Mouse (Mus musculus) monocyte, adult 2 months (primary cell): ENCODE results near the gene Lztr1.

Experiments used
- DNase-seq, 2 experiments: peaks; one replicate each; pipeline ENCODE4 v3.0.0; 2022; ENCODE audit warnings: low spot score in 2 of 2, low read depth in 1 of 2

Lztr1 gene

GRCm38 (mm10) chr16:17508546-17509239, at the start of gene Lztr1:
Gene Lztr1, plus strand, starts transcription at chr16:17508688.
- peak; percentile 59 to 70 for DNase-seq

DNA sequence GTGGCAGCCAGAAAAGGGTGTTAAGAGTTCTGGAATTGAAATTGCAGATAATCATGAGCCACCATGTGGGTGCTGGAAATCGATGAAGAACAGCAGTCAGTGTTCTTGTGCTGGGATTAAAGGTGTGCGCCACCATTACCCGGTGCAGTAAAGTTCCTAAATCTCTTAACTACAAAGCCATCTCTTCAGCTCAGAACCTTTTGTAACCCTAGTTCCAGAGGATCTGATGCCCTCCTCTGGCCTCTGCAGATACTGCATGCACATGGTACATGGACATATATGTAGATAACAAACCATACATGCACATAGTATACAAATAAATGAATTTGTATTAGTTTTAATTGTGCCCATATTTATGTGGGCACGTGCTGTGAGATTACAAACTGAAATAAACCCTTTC, 48.2 kb upstream of the Lztr1 start:
- peak in 1 of 2 experiments; percentile 12 for DNase-seq

DNA sequence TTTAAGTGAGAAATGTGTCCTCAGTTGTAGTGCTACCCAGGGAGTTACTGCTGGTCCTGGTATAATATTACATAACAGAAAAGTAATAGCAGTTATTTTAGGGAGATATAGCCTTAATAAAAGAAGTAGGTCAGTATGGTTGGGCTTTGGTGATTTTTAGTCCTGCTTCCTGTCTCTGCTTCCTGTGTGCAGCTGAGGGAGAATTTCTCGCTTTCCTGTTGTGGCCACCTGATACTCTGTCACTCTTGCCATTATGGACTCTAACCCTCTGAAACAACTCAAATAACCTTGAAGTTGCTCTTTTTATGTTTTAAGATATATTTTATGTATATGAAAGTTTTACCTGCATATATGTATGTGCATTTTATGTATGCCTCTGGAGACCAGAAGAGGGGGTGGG, 46.9 kb upstream of the Lztr1 start:
- DNase-seq: no peak

DNA sequence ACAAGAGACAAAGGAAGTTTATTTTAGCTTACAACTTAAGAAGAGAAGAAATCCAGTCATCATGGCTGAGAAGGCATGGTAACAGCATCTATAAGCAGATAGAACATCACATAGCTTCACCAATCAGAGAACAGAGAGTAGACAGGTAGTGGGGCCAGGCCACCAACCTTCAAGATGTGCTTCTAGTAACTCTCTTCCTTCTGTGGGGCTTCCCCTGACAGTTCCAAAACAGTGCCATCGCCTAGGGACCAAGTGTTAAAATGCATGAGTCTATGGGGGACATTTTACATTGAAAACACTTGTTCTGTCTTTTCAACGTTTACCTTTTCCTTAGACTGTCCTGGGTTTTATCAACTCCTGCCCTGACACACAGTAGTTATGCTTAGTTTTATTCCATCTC, 45.3 kb upstream of the Lztr1 start:
- DNase-seq: no peak

DNA sequence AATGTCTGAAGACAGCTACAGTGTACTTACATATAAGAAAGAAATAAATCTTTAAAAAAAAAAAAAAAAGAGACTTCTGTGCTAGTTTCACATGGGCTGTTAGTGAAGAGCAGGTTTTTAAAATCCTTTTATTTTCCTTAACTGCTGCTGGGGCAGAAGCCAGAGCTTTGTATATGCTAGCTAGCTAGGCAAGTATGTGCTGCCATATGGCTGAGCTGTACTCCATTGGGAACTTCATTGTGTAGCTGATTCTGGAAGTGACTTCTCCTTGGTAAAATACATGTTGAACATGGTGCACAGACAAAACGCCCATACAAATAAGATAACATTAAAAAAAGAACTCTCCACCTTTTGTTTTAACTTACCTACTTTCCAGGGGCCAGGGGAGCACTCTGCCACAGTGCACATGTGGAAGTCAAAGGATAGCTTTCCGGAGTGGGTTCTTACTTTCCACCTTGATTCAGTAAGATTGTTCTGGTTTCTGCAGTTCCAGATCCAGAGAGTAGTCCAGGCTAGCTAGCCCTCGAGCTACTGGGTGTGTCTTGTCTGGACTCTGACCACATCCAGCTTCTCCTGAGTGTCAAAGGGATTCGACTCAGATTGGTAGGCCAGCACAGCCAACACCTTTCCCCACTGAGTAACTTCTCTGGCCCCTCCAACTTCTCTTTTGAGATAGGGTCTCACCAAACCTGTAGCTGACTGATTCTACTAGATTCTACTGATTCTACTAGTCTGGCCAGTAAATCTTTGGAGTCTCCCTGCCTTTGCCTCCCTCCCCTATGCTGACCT, 41.4 kb upstream of the Lztr1 start:
- no peak for DNase-seq

DNA sequence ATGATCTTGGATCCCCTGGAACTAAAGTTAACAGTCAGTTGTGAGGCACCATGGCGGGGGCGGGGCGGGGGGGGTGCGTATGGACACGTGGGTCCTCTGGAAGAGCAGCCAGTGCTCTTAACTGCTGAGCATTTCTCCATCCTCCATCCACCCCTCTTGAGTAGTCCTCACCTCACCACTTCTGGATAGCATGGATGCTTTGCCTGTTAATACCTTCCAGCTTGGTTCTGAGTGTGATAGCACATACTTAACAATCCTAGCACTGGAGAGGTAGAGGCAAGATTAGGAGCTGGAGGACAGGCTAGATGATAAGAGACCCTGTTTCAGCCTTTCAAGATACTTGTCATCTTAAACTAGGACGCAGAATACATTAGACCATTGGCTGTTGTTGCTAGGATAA, 36.0 kb upstream of the Lztr1 start:
- no peak for DNase-seq

GRCm38 (mm10) chr16:17474091-17474490, 34.4 kb upstream of the Lztr1 start:
- DNase-seq: no peak

DNA sequence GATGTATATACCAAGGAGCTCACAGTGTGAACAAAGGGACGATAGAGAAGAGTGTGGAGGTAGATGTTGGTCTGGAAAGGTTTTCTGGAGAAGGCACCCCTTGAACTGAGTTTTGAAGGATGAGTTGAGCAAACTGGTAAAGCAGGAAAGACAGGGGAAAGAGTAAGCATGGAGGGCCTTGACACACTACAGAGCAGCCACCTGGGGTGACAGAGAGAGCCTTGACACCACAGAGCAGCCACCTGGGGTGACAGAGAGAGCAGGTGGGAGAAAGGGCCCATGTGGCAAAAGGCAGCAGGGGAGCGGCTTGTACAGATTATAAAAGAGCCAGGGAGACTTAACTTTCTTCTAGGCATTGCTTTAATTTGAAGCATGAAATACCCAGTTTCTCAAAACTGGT, 33.7 kb upstream of the Lztr1 start:
- no peak for DNase-seq

DNA sequence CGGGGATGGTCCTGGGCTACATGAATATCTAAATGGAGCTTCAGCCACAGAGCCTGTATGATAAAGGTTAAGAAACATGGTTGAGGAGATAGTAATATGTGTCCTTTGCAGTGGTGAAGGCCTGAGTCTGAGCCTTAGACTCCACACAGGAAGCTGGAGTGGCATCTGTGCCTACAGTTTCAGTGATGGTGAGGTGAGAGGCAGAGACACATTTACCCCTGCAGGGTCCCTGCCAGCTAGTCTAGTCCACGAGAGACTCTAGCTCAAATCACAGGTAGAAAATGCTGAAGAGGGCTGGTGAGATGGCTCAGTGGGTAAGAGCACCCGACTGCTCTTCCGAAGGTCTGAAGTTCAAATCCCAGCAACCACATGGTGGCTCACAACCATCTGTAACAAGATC, 33.2 kb upstream of the Lztr1 start:
- DNase-seq: no peak

- DNase-seq: no peak
These were observed 30.1 kb upstream of the Lztr1 start for GRCm38 (mm10) chr16:17478331-17478943.

DNA sequence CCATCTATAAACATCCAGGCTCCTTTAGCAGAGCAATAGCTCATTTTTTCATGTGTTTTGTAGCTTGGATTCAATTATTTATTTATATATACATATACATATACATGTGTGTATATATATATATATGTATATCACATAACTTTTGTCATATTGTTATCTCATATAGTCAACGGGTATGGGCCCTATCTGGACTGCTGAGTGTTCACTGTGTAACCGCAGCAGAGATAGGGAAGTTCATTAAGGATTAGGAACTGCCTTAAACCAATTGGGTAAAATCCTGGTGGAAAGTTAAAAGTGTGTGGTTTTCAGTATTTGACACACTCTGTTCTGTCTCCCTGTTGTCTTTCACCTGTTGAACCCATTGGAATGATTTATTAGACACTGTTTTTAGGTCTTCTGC, 27.0 kb upstream of the Lztr1 start:
- no peak for DNase-seq

- no peak for DNase-seq
These were observed 22.0 kb upstream of the Lztr1 start for GRCm38 (mm10) chr16:17486505-17486904.

GRCm38 (mm10) chr16:17488478-17489468, 19.7 kb upstream of the Lztr1 start:
- no peak for DNase-seq

GRCm38 (mm10) chr16:17489469-17490111, 18.9 kb upstream of the Lztr1 start, which contains the start of gene Aifm3:
Gene Aifm3, plus strand, starts transcription at chr16:17489611.
- DNase-seq: no peak

DNA sequence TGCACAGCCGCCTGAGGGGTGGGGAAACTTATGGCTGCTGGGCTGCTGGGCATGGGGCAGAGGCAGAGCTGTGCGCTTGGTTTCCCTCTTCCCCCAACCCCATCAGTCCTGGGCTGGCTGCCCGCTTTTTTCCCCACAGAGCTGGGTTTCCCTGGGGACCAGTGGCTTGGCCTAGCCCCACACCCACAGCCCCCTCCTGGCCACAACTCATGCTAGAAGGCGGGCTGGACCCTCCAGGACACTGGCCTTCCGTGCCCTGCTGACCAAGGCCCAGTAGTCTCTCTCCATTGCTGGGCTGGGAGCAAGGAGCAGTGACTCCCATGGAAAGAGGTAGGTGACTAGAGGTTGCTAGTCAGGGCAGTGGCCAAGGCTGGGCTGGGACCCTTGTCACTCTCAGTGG, 17.3 kb upstream of the Lztr1 start:
- DNase-seq: no peak

GRCm38 (mm10) chr16:17491896-17492561, 16.5 kb upstream of the Lztr1 start:
- DNase-seq: no peak

GRCm38 (mm10) chr16:17496499-17497305, 11.8 kb upstream of the Lztr1 start:
- DNase-seq: no peak

DNA sequence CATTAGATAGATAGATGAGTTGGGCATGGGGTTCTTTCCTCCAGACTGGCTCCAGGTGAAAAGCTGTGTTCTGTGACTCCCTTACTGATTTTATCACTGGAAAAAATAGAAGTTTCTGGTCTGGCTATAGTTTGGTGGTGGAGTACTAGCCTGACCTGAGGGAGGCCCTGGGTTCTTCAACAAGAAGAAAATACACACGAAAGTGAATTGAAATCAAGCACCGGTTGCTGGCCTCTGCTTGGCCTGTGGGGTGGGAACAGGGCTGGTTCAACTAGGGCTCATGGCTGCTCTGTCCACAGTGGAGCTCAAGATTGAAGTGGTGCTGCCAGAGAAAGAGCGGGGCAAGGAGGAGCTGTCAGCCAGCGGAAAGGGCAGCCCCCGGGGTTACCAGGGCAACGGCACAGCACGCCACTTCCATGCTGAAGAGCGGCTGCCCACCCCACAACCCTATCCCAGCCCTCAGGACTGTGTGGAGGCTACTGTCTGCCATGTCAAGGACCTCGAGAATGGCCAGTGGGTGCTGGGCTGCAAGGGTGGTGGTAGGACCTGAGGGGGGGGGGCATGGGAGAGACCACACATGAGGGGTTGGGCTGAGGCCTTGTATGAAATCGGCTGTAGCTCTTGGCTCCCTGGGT, 9.1 kb upstream of the Lztr1 start:
- DNase-seq: no peak

DNA sequence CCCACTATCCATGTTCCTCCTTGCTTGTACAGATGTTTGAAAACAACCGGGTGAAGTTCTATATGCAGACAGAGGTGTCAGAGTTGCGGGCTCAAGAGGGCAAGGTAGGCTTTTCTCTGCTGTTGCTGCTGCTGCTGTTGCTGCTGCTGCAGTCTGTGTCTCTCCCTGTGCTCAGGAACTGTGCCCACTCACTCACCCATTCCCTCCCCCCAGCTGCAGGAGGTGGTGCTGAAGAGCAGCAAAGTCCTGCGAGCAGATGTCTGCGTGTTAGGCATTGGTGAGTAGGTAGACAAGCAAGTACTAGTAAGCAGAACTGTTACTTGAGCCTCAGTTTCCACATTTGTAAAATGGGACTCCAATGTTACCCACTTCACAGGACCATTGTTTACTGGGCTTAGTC, 5.8 kb upstream of the Lztr1 start:
- no peak for DNase-seq
